8 mouse cellular contexts compared by ENCODE assay signal in the genomic region with DNA sequence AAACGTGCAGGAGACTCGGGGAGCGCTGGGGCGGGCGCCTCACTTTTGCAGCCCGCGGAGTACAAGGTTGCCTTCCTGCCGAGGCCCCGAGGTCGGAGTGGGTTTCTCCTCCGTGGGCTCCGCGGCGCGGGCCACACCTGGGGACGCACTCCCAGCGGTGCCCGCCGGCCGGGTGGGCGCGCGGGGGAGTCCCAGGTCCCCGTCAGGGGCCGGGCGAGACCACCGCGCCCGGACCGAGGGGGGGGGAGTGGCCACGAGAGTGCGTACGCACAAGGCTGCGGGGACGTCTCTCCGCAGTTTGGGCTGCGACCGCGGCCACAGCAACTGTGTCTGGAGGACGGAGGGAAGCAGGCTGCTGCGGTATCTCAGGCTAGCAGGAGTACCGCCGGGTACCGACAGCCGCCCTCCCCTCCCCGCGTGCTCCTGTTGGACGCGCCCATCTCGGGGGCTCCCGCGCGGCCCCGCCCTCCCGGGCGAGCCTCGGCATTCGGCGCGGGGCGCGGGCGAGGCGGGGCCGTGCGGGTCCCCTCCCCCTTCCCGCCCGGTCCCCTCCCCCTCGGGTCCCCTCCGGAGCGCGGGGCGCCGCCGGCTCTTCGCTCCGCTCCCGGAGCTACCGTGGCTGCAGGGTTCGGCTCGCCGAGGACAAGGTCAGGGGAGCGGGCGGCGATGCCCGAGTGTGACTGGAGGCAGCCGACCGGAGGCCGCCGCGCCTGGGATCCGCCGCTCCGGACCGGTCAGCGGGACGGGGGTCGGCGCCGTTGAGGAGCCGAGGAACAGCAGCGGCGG. TPM values are rescaled to one million over a fixed set of nuclear protein-coding genes. Genes with fewer than 3 reads are reported as not detected.
A peak's percentile ranks its signal among the peaks of the same experiment; 100 is the strongest.
DNase-seq lines count a peak whose midpoint lies in the region; ATAC-seq lines count a peak whose summit lies in the region.

Gene Atrnl1, plus strand, starts transcription at position 559 of the 786 bp plus-strand sequence.

- H3K27ac ChIP-seq in brown adipose tissue, adult 24 weeks (replicated peaks; ENCODE audit: low read depth, low read length), result peak within 1 kb of the TSS; percentile 97
- H3K27ac ChIP-seq in heart, embryonic 14.5 days (replicated peaks in 1 of 2; ENCODE audit: control insufficient read depth in 1 of 2, insufficient read depth in 1 of 2, low read depth in 2 of 2, low read length in 2 of 2), result peak within 1 kb of the TSS; percentile 94 to 97
- H3K27ac ChIP-seq in liver, embryonic 15.5 days (replicated peaks), result peak within 1 kb of the TSS; percentile 83
- peak within 1 kb of the TSS; percentile 96 for H3K27ac ChIP-seq in neural tube, embryonic 11.5 days (ENCODE audit: low read depth, low read length)
- H3K27ac ChIP-seq in stomach, embryonic 16.5 days (ENCODE audit: low read length), result peak within 1 kb of the TSS; percentile 95

- WGBS in heart, embryonic 14.5 days, result under 1% methylated on average over 50 of the region's 103 CpGs
- WGBS in liver, embryonic 15.5 days (ENCODE audit: insufficient replicate concordance), result under 1% methylated on average over 75 of the region's 103 CpGs
- under 1% methylated on average over 60 of the region's 103 CpGs for WGBS in neural tube, embryonic 11.5 days
- under 1% methylated on average over 99 of the region's 103 CpGs for WGBS in stomach, embryonic 16.5 days

- H3K9ac ChIP-seq in heart, embryonic 14.5 days (ENCODE audit: low read length), result peak within 1 kb of the TSS; percentile 92
- peak within 1 kb of the TSS; percentile 68 for H3K9ac ChIP-seq in liver, embryonic 15.5 days
- H3K9ac ChIP-seq in neural tube, embryonic 11.5 days (ENCODE audit: low read length), result peak within 1 kb of the TSS; percentile 93
- H3K9ac ChIP-seq in stomach, embryonic 16.5 days (ENCODE audit: low read length), result peak within 1 kb of the TSS; percentile 98

- ATAC-seq in heart, embryonic 14.5 days (ENCODE audit: insufficient number of reproducible peaks, insufficient read depth, low FRiP score, low read depth), result peak; percentile 85
- peak; percentile 90 for ATAC-seq in liver, embryonic 15.5 days (ENCODE audit: insufficient read depth)
- ATAC-seq in neural tube, embryonic 11.5 days (ENCODE audit: insufficient read depth, low FRiP score, low TSS enrichment), result peak; percentile 88
- ATAC-seq in stomach, embryonic 16.5 days (ENCODE audit: insufficient read depth, low FRiP score), result peak; percentile 93

- peak within 1 kb of the TSS; percentile 79 for H3K4me2 ChIP-seq in heart, embryonic 14.5 days (ENCODE audit: low read length)
- peak within 1 kb of the TSS; percentile 95 for H3K4me2 ChIP-seq in liver, embryonic 15.5 days
- H3K4me2 ChIP-seq in neural tube, embryonic 11.5 days (ENCODE audit: low read depth), result peak within 1 kb of the TSS; percentile 100
- H3K4me2 ChIP-seq in stomach, embryonic 16.5 days (ENCODE audit: low read depth, low read length), result peak within 1 kb of the TSS; percentile 84

- H3K4me1 ChIP-seq in brown adipose tissue, adult 24 weeks (ENCODE audit: control insufficient read depth, insufficient read depth, insufficient read length, low read length), result no peaks in the 10 kb centered on the region
- peaks cover 0 to 5% of the 10 kb centered on the region in 2 experiments; a peak in 2 of 4 replicates for H3K4me1 ChIP-seq in heart, embryonic 14.5 days (ENCODE audit: control insufficient read depth in 2 of 2, insufficient read depth in 2 of 2, low read length in 2 of 2)
- peaks cover 25% of the 10 kb centered on the region for H3K4me1 ChIP-seq in liver, embryonic 15.5 days (replicated peaks)
- peaks cover 5% of the 10 kb centered on the region for H3K4me1 ChIP-seq in neural tube, embryonic 11.5 days (ENCODE audit: control insufficient read depth, insufficient read depth, low read length)
- peaks cover 15% of the 10 kb centered on the region for H3K4me1 ChIP-seq in stomach, embryonic 16.5 days (ENCODE audit: control insufficient read depth, insufficient read depth, low read length)

- no peaks in the 10 kb centered on the region for H3K36me3 ChIP-seq in heart, embryonic 14.5 days (ENCODE audit: control insufficient read depth, insufficient read depth, low read length)
- no peaks in the 10 kb centered on the region for H3K36me3 ChIP-seq in liver, embryonic 15.5 days (replicated peaks)
- no peaks in the 10 kb centered on the region for H3K36me3 ChIP-seq in neural tube, embryonic 11.5 days (ENCODE audit: control insufficient read depth, insufficient read depth, low read length)
- H3K36me3 ChIP-seq in stomach, embryonic 16.5 days (ENCODE audit: control insufficient read depth, insufficient read depth, low read length), result no peaks in the 10 kb centered on the region

- DNase-seq in CD8-positive naive resting alpha-beta T cell, adult 2 months (ENCODE audit: low read depth in 2 of 2, low spot score in 2 of 2), result peak; percentile 73 to 78
- DNase-seq in fibroblast of lung, adult 2 months (ENCODE audit: low read depth), result peak; percentile 29
- DNase-seq in kidney, postnatal 14 days, result peak; percentile 94
- peak; percentile 94 for DNase-seq in neural tube, embryonic 11.5 days (ENCODE audit: low spot score)

- H3K27me3 ChIP-seq in heart, embryonic 14.5 days (ENCODE audit: control insufficient read depth, insufficient read depth, low read length), result no peaks in the 10 kb centered on the region
- peaks cover 50% of the 10 kb centered on the region for H3K27me3 ChIP-seq in liver, embryonic 15.5 days
- no peaks in the 10 kb centered on the region for H3K27me3 ChIP-seq in neural tube, embryonic 11.5 days (ENCODE audit: control insufficient read depth, insufficient read depth, low read length)
- no peaks in the 10 kb centered on the region for H3K27me3 ChIP-seq in stomach, embryonic 16.5 days (ENCODE audit: control insufficient read depth, insufficient read depth, low read length)

- H3K9me3 ChIP-seq in heart, embryonic 14.5 days (ENCODE audit: control insufficient read depth, low read length), result no peaks in the 10 kb centered on the region
- no peaks in the 10 kb centered on the region for H3K9me3 ChIP-seq in liver, embryonic 15.5 days (replicated peaks)
- no peaks in the 10 kb centered on the region for H3K9me3 ChIP-seq in neural tube, embryonic 11.5 days (ENCODE audit: control insufficient read depth, low read length)
- H3K9me3 ChIP-seq in stomach, embryonic 16.5 days (replicated peaks; ENCODE audit: control insufficient read depth, low read length), result no peaks in the 10 kb centered on the region

- H3K4me3 ChIP-seq in brown adipose tissue, adult 24 weeks (ENCODE audit: insufficient read depth, low read depth, low read length), result peak within 1 kb of the TSS; percentile 81
- H3K4me3 ChIP-seq in heart, embryonic 14.5 days (ENCODE audit: control insufficient read depth in 1 of 2, insufficient read depth in 1 of 2, low read depth in 1 of 2, low read length in 2 of 2), result peak within 1 kb of the TSS; percentile 93 to 94
- H3K4me3 ChIP-seq in liver, embryonic 15.5 days (replicated peaks), result peak within 1 kb of the TSS; percentile 77
- peak within 1 kb of the TSS; percentile 95 for H3K4me3 ChIP-seq in neural tube, embryonic 11.5 days (ENCODE audit: low read depth, low read length)
- peak within 1 kb of the TSS; percentile 88 for H3K4me3 ChIP-seq in stomach, embryonic 16.5 days (replicated peaks; ENCODE audit: low read length)

RNA-seq across cellular contexts. Expression of gene Atrnl1, which starts in this region (rescaled TPM):
- 6.9 and 7.6 TPM in 2 replicates for polyA plus RNA-seq in brown adipose tissue, adult 24 weeks (2012; ENCODE audit: insufficient read depth, insufficient read length, missing spikeins)
- 4.2 and 5.0 TPM in 2 replicates for polyA plus RNA-seq in heart, embryonic 14.5 days (2014; fragmentation: Nextera tagmentation; extraction: Ambion mirVana)
- 0.55 and 0.73 TPM in 2 replicates for polyA plus RNA-seq in liver, embryonic 15.5 days (2015; fragmentation: Nextera tagmentation; extraction: Ambion mirVana)
- 7.4 and 7.6 TPM in 2 replicates for polyA plus RNA-seq in neural tube, embryonic 11.5 days (2014; fragmentation: Nextera tagmentation; extraction: Ambion mirVana)
- 5.5 and 5.7 TPM in 2 replicates for polyA plus RNA-seq in stomach, embryonic 16.5 days (2015; fragmentation: Nextera tagmentation; extraction: Ambion mirVana)

Comparison
In these comparisons a context has a peak if more than half of its experiments do, and no peak if none do; other contexts are left out.
1. Peak in every context shown above with its lines: DNase-seq, ATAC-seq, H3K4me3 ChIP-seq and H3K27ac ChIP-seq.
2. Peak in ATAC-seq, H3K4me3 ChIP-seq, H3K27ac ChIP-seq, H3K9ac ChIP-seq and H3K4me2 ChIP-seq in liver, embryonic 15.5 days; RNA of the gene not detected or under 1 TPM.
3. DNase-seq: peak in every context shown above with its lines; median percentile 94 in kidney, postnatal 14 days; 94 in neural tube, embryonic 11.5 days; 76 in CD8-positive naive resting alpha-beta T cell, adult 2 months; 29 in fibroblast of lung, adult 2 months.